Mouse (Mus musculus): ENCODE measurements at regions not wholly inside any gene's neighbourhood (a gene's known extent, or its start where the extent isn't known, plus 50 kb on each side); places are given as distances from the start of the nearest gene placed in this dataset.

GRCm38 (mm10) chr8:10754986-10755308 is 253.3 kb downstream of the Irs2 start:
- no peak for TF ChIP-seq CTCF (IDR thresholded peaks at IDR 0.05; ENCODE audit: extremely low read depth, insufficient read depth, insufficient read length, insufficient replicate concordance)
- no peak for TF ChIP-seq POLR2A (IDR thresholded peaks at IDR 0.05; ENCODE audit: low read depth, low read length)
